Mouse (Mus musculus): ENCODE measurements at regions not wholly inside any gene's neighbourhood (a gene's known extent, or its start where the extent isn't known, plus 50 kb on each side); places are given as distances from the start of the nearest gene placed in this dataset.

DNA sequence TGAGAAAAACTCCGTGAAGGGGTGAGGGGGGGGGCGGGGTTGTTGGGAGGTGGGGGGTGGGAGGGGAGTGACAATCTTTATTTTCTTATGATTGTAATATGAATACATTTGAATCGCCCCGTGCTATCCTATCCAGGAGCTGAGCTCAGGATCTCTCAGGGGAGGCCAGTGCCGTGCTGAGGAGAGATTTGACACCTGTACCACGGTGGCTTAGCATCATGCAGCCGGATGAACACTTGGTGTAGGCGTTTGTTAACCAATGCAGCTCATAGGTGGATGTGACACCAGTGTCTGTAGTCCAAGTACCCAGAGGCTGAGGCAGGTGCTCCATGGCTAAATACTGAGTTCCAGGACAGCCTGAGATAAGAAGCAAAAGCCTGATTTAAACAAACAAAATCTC, 158.2 kb upstream of the Ttc29 start:
- TF ChIP-seq CTCF (IDR thresholded peaks at IDR 0.05) = no peak
- TF ChIP-seq EP300 (IDR thresholded peaks at IDR 0.05) = no peak

Data from lung, postnatal 0 days (tissue).